Mouse (Mus musculus): ENCODE data around the gene Slc25a33. TPM values are rescaled to one million over a fixed set of nuclear protein-coding genes. Genes with fewer than 3 reads are reported as not detected.

Slc25a33 gene
- polyA plus RNA-seq, 1 experiment, result 34.3 TPM

- Histone ChIP-seq H3K36me3 (ENCODE audit: control insufficient read depth, insufficient read depth) (no peaks in the 10 kb centered on the region), H3K79me2 (ENCODE audit: control insufficient read depth, insufficient read depth) (no peaks in the 10 kb centered on the region), H3K4me3 (no peak overlapping the region), H3K27me3 (ENCODE audit: control insufficient read depth, insufficient read depth, insufficient read length) (peaks cover 10% of the 10 kb centered on the region), H3K4me2 (ENCODE audit: low read depth) (no peak overlapping the region), H3ac (ENCODE audit: control insufficient read depth, insufficient read length) (no peak overlapping the region)
- TF ChIP-seq POLR2AphosphoS2 (IDR thresholded peaks at IDR 0.05; ENCODE audit: insufficient read length, low read depth), result no peak
Observed at GRCm38 (mm10) chr4:149808060-149808567, 34.0 kb upstream of the Slc25a33 start.

- Histone ChIP-seq H3K79me2 (ENCODE audit: control insufficient read depth, insufficient read depth) (no peaks in the 10 kb centered on the region), H3K27me3 (ENCODE audit: control insufficient read depth, insufficient read depth, insufficient read length) (peaks cover 10% of the 10 kb centered on the region), H3K4me3 (no peak overlapping the region), H3ac (ENCODE audit: control insufficient read depth, insufficient read length) (no peak overlapping the region), H3K36me3 (ENCODE audit: control insufficient read depth, insufficient read depth) (no peaks in the 10 kb centered on the region), H3K4me2 (ENCODE audit: low read depth) (no peak overlapping the region)
- TF ChIP-seq CEBPB (IDR thresholded peaks at IDR 0.05; ENCODE audit: insufficient read depth, poor library complexity, severe bottlenecking), result no peak
Observed at GRCm38 (mm10) chr4:149806699-149807381, 32.8 kb upstream of the Slc25a33 start.

- H3K27me3 ChIP-seq (ENCODE audit: control insufficient read depth, insufficient read depth, insufficient read length), result no peaks in the 10 kb centered on the region
- TF ChIP-seq POLR2A (IDR thresholded peaks at IDR 0.05; ENCODE audit: insufficient read length, low read depth), result no peak
- TF ChIP-seq SRF (IDR thresholded peaks at IDR 0.05; ENCODE audit: control insufficient read depth, insufficient read length, low read depth), result no peak
- no peak for TF ChIP-seq REST (IDR thresholded peaks at IDR 0.05; ENCODE audit: insufficient read depth, insufficient read length)
- TF ChIP-seq POLR2AphosphoS2 (IDR thresholded peaks at IDR 0.05; ENCODE audit: insufficient read length, low read depth), result no peak
- TF ChIP-seq CEBPB (IDR thresholded peaks at IDR 0.05; ENCODE audit: insufficient read depth, poor library complexity, severe bottlenecking), result no peak
- no peak for TF ChIP-seq MYOG (IDR thresholded peaks at IDR 0.05; ENCODE audit: control insufficient read depth in 1 of 3, insufficient read depth in 1 of 3, insufficient read length in 2 of 3, low read depth in 2 of 3)
- TF ChIP-seq E2F4 (IDR thresholded peaks at IDR 0.05; ENCODE audit: insufficient read depth), result no peak
- no peak for TF ChIP-seq MYOD1 (IDR thresholded peaks at IDR 0.05; ENCODE audit: control insufficient read depth in 1 of 3, insufficient read length in 2 of 3, low read depth in 2 of 3)
- no peak for TF ChIP-seq MAX (IDR thresholded peaks at IDR 0.05; ENCODE audit: low read depth)
- TF ChIP-seq TCF3 (IDR thresholded peaks at IDR 0.05; ENCODE audit: insufficient read length, low read depth), result no peak
- no peak for TF ChIP-seq USF1 (IDR thresholded peaks at IDR 0.05; ENCODE audit: low read depth)
- no peak for TF ChIP-seq TCF12 (IDR thresholded peaks at IDR 0.05; ENCODE audit: insufficient read depth, poor library complexity, severe bottlenecking)
- no peak overlapping the region for H3K4me3 ChIP-seq
- no peak overlapping the region for H3ac ChIP-seq (ENCODE audit: control insufficient read depth, insufficient read length)
- no peaks in the 10 kb centered on the region for H3K36me3 ChIP-seq (ENCODE audit: control insufficient read depth, insufficient read depth)
- no peaks in the 10 kb centered on the region for H3K79me2 ChIP-seq (ENCODE audit: control insufficient read depth, insufficient read depth)
- no peak overlapping the region for H3K4me2 ChIP-seq (ENCODE audit: low read depth)
Observed at GRCm38 (mm10) chr4:149802269-149802668, 28.2 kb upstream of the Slc25a33 start.

- H3ac ChIP-seq (ENCODE audit: control insufficient read depth, insufficient read length), result no peak overlapping the region
Observed at GRCm38 (mm10) chr4:149800576-149800975, 26.5 kb upstream of the Slc25a33 start.

GRCm38 (mm10) chr4:149800172-149800464 is 26.0 kb upstream of the Slc25a33 start:
- H3K27me3 ChIP-seq (ENCODE audit: control insufficient read depth, insufficient read depth, insufficient read length), result no peaks in the 10 kb centered on the region
- no peak for TF ChIP-seq USF1 (IDR thresholded peaks at IDR 0.05; ENCODE audit: low read depth)
- TF ChIP-seq POLR2AphosphoS2 (IDR thresholded peaks at IDR 0.05; ENCODE audit: insufficient read length, low read depth), result no peak
- no peak for TF ChIP-seq MAX (IDR thresholded peaks at IDR 0.05; ENCODE audit: low read depth)
- TF ChIP-seq MYOG (IDR thresholded peaks at IDR 0.05; ENCODE audit: control insufficient read depth in 1 of 3, insufficient read depth in 1 of 3, insufficient read length in 2 of 3, low read depth in 2 of 3), result no peak
- no peak for TF ChIP-seq REST (IDR thresholded peaks at IDR 0.05; ENCODE audit: insufficient read depth, insufficient read length)
- TF ChIP-seq TCF12 (IDR thresholded peaks at IDR 0.05; ENCODE audit: insufficient read depth, poor library complexity, severe bottlenecking), result no peak
- TF ChIP-seq E2F4 (IDR thresholded peaks at IDR 0.05; ENCODE audit: insufficient read depth), result no peak
- H3K36me3 ChIP-seq (ENCODE audit: control insufficient read depth, insufficient read depth), result no peaks in the 10 kb centered on the region
- H3K4me2 ChIP-seq (ENCODE audit: low read depth), result no peak overlapping the region
- no peaks in the 10 kb centered on the region for H3K79me2 ChIP-seq (ENCODE audit: control insufficient read depth, insufficient read depth)
- no peak overlapping the region for H3K4me3 ChIP-seq
- no peak overlapping the region for H3ac ChIP-seq (ENCODE audit: control insufficient read depth, insufficient read length)

More at GRCm38 (mm10) chr4:149800576-149800975, 26.5 kb upstream of the Slc25a33 start:
- Histone ChIP-seq H3K4me2 (ENCODE audit: low read depth) (no peak overlapping the region), H3K4me3 (no peak overlapping the region), H3K27me3 (ENCODE audit: control insufficient read depth, insufficient read depth, insufficient read length) (no peaks in the 10 kb centered on the region), H3K36me3 (ENCODE audit: control insufficient read depth, insufficient read depth) (no peaks in the 10 kb centered on the region), H3K79me2 (ENCODE audit: control insufficient read depth, insufficient read depth) (no peaks in the 10 kb centered on the region)
- TF ChIP-seq E2F4 (IDR thresholded peaks at IDR 0.05; ENCODE audit: insufficient read depth), result no peak
- TF ChIP-seq MYOG (IDR thresholded peaks at IDR 0.05; ENCODE audit: control insufficient read depth in 1 of 3, insufficient read depth in 1 of 3, insufficient read length in 2 of 3, low read depth in 2 of 3), result no peak
- no peak for TF ChIP-seq CEBPB (IDR thresholded peaks at IDR 0.05; ENCODE audit: insufficient read depth, poor library complexity, severe bottlenecking)
- TF ChIP-seq MYOD1 (IDR thresholded peaks at IDR 0.05; ENCODE audit: control insufficient read depth in 1 of 3, insufficient read length in 2 of 3, low read depth in 2 of 3), result no peak
- no peak for TF ChIP-seq POLR2AphosphoS2 (IDR thresholded peaks at IDR 0.05; ENCODE audit: insufficient read length, low read depth)
- TF ChIP-seq SRF (IDR thresholded peaks at IDR 0.05; ENCODE audit: control insufficient read depth, insufficient read length, low read depth), result no peak
- no peak for TF ChIP-seq TCF3 (IDR thresholded peaks at IDR 0.05; ENCODE audit: insufficient read length, low read depth)
- no peak for TF ChIP-seq MAX (IDR thresholded peaks at IDR 0.05; ENCODE audit: low read depth)

Data from myocyte (in vitro differentiated cells).